Mouse (Mus musculus) C2C12 (cell line): ENCODE measurements around the gene Psma5. TPM values are rescaled to one million over a fixed set of nuclear protein-coding genes. Genes with fewer than 3 reads are reported as not detected.

Experiments used
- H3K27me3 ChIP-seq: one replicate; pipeline ENCODE4 v1.6.1; 2011; ENCODE audit not compliant: control insufficient read depth, insufficient read depth, insufficient read length
- H3K36me3 ChIP-seq: one replicate; pipeline ENCODE4 v1.6.1; 2011; ENCODE audit not compliant: control insufficient read depth, insufficient read depth
- H3K4me3 ChIP-seq: one replicate; pipeline ENCODE4 v1.5.1; 2011; ENCODE audit warnings: mild to moderate bottlenecking, control low read depth; ENCODE audit not compliant: poor library complexity, insufficient read depth, severe bottlenecking
- H3K79me2 ChIP-seq: one replicate; pipeline ENCODE4 v1.6.1; 2011; ENCODE audit not compliant: control insufficient read depth, insufficient read depth
- H3K79me3 ChIP-seq: one replicate; pipeline ENCODE4 v1.6.1; 2011; ENCODE audit warnings: low read depth, control low read depth
- H3ac ChIP-seq: one replicate; pipeline ENCODE3; 2011; ENCODE audit warnings: low read depth; ENCODE audit not compliant: control insufficient read depth, insufficient read length
- CEBPB ChIP-seq: IDR thresholded peaks from one replicate; pipeline ENCODE4 v1.6.1; 2011; ENCODE audit warnings: low read depth, mild to moderate bottlenecking, control low read depth, moderate library complexity
- CTCF ChIP-seq: IDR thresholded peaks from one replicate; pipeline ENCODE4 v1.5.1; 2011; ENCODE audit not compliant: control insufficient read depth, insufficient read depth, insufficient read length
- FOSL1 ChIP-seq: IDR thresholded peaks from one replicate; pipeline ENCODE4 v1.8.0; 2011; ENCODE audit warnings: mild to moderate bottlenecking, low read length; ENCODE audit not compliant: poor library complexity, insufficient read depth, severe bottlenecking
- MAX ChIP-seq: IDR thresholded peaks from one replicate; pipeline ENCODE4 v1.6.1; 2011; ENCODE audit warnings: mild to moderate bottlenecking, control low read depth
- MYOD1 ChIP-seq: IDR thresholded peaks from one replicate; pipeline ENCODE4 v1.6.1; 2011; ENCODE audit warnings: low read depth; ENCODE audit not compliant: control insufficient read depth, insufficient read length
- MYOG ChIP-seq: IDR thresholded peaks from one replicate; pipeline ENCODE4 v1.6.1; 2011; ENCODE audit not compliant: control insufficient read depth, insufficient read length; ENCODE audit errors: extremely low read depth
- USF1 ChIP-seq: IDR thresholded peaks from one replicate; pipeline ENCODE4 v1.6.1; 2011; ENCODE audit warnings: low read depth, mild to moderate bottlenecking, control low read depth, moderate library complexity
- polyA plus RNA-seq: library from polyadenylated mRNA; unstranded; fragments of >200 nt; fragmentation: generic; extraction: Trizol; gene quantifications from one replicate; pipeline ENCODE4 v1.2.1, GENCODE M21; 2012; ENCODE audit warnings: missing spikeins

Psma5 gene
- polyA plus RNA-seq, 1 experiment, result 289 TPM

DNA sequence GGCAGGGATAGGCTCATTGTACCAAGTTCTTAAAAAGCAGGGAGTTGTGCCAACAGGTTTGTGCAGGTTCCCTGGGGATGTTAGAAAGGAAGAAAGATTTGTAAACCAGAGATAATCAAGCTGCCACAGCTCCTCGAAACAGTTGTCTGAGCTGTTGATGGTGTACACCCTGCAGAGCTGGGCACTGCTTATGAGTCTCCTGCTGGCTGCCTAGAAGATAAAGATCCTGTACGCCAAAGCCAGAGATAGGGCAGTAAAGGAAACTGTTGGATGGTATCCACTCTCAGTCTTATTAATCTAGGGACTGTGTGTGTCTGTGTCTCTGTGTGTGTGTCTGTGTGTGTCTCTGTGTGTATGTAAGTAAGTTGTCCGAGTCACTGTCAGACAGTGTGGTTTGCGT lies 64.9 kb downstream of the Psma5 start:
- H3K4me3 ChIP-seq, result no peak overlapping the region
- no peak overlapping the region for H3ac ChIP-seq
- H3K79me3 ChIP-seq, result no peaks in the 10 kb centered on the region
- TF ChIP-seq FOSL1 (no peak), CEBPB (no peak)
- no peaks in the 10 kb centered on the region for H3K27me3 ChIP-seq
- no peaks in the 10 kb centered on the region for H3K79me2 ChIP-seq
- no peaks in the 10 kb centered on the region for H3K36me3 ChIP-seq

DNA sequence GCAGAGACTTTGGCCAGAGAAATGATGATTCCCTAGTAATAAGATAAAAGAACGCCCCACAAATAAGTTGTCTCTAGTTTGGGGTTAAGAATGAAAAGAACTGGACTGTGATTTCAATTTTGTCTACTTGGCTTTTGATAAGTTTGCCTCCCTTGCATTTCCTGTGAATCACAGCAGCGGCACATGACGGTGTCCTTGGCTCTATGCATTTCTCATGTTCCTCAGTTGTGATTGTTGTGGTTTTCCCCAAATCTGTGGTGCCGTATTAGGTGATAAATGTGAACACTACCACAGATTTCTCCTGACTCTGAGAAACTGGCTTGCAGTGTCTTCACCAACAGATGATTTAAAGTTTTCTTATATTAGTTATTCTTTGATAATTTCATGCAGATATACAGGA lies 65.4 kb downstream of the Psma5 start:
- H3K4me3 ChIP-seq, result no peak overlapping the region
- H3K79me3 ChIP-seq, result no peaks in the 10 kb centered on the region
- H3K79me2 ChIP-seq, result no peaks in the 10 kb centered on the region
- no peak for TF ChIP-seq FOSL1
- no peak for TF ChIP-seq MYOD1
- no peak for TF ChIP-seq MYOG
- TF ChIP-seq MAX, result no peak
- TF ChIP-seq USF1, result no peak
- no peak for TF ChIP-seq CTCF
- TF ChIP-seq CEBPB, result no peak
- H3K27me3 ChIP-seq, result peaks cover under 1% of the 10 kb centered on the region
- no peaks in the 10 kb centered on the region for H3K36me3 ChIP-seq
- H3ac ChIP-seq, result no peak overlapping the region

DNA sequence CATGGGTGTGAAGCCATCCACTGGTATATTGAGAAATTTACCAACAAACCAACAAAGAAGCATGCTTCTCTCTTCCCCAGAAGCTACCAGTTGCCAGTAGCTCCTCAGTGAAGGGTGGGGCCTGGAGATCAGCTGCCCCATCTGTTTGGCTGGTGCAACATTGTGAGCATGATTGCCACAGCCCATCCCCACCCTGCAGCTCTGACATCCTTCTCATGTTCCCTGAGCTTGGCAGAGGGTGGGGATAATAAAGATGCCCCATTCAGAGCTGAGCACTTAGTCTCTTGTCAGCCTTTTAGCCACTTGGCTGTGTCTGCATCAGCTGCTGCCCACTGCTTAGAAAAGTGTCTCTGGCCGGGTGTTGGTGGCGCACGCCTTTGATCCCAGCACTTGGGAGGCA lies 66.2 kb downstream of the Psma5 start:
- no peak overlapping the region for H3K4me3 ChIP-seq
- peaks cover 7% of the 10 kb centered on the region for H3K27me3 ChIP-seq
- no peaks in the 10 kb centered on the region for H3K79me2 ChIP-seq
- no peak overlapping the region for H3ac ChIP-seq
- no peak for TF ChIP-seq MYOG
- no peak for TF ChIP-seq CTCF
- TF ChIP-seq CEBPB, result no peak
- TF ChIP-seq MYOD1, result no peak
- TF ChIP-seq FOSL1, result no peak
- TF ChIP-seq USF1, result no peak
- TF ChIP-seq MAX, result no peak
- H3K36me3 ChIP-seq, result no peaks in the 10 kb centered on the region
- no peaks in the 10 kb centered on the region for H3K79me3 ChIP-seq

DNA sequence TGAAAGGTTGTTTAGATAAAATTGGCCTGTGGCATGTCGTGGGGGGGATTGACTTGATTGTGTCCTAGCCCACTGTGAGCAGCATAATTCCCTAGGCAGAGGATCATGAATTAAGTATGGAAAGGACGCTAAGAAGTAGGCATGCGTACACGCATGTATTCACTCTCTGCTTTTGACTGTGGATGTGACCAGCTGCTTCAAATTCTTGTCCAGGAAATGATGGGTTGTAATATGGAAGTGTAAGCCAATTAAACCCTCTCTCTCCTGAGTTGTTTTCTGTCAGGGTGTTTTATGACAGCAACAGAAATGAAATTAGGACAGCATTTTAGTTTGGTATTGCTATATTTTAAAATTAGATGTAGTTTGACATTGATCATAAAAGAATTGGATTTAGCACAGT lies 68.1 kb downstream of the Psma5 start:
- Histone ChIP-seq H3K79me3 (no peaks in the 10 kb centered on the region), H3ac (no peak overlapping the region), H3K4me3 (no peak overlapping the region), H3K27me3 (peaks cover 7% of the 10 kb centered on the region), H3K36me3 (no peaks in the 10 kb centered on the region), H3K79me2 (no peaks in the 10 kb centered on the region)
- no peak for TF ChIP-seq MYOD1
- TF ChIP-seq MYOG, result no peak
- TF ChIP-seq FOSL1, result no peak
- no peak for TF ChIP-seq MAX
- TF ChIP-seq USF1, result no peak
- no peak for TF ChIP-seq CTCF
- TF ChIP-seq CEBPB, result no peak

DNA sequence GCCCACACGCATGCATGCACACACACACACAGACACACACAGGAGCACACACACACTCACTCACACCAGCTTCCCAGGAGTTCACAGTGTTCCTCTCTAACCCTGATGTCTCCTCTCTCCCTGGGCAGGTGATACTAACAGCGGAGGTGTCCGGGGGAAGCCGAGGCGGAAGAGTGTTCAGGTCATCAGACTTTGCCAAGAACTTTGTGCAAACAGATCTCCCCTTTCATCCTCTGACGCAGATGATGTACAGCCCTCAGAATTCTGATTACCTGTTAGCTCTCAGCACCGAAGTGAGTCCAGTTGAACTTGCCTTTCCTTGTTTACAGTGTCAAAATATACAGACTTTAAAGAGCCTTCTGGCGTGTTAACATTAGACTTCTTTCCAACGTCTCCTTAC lies 68.8 kb downstream of the Psma5 start:
- Histone ChIP-seq H3K4me3 (no peak overlapping the region), H3K36me3 (no peaks in the 10 kb centered on the region), H3ac (no peak overlapping the region), H3K79me2 (no peaks in the 10 kb centered on the region), H3K27me3 (peaks cover 7% of the 10 kb centered on the region), H3K79me3 (no peaks in the 10 kb centered on the region)
- TF ChIP-seq FOSL1, result no peak
- no peak for TF ChIP-seq MYOG
- no peak for TF ChIP-seq CTCF
- TF ChIP-seq MAX, result no peak
- no peak for TF ChIP-seq MYOD1
- TF ChIP-seq USF1, result no peak
- no peak for TF ChIP-seq CEBPB

DNA sequence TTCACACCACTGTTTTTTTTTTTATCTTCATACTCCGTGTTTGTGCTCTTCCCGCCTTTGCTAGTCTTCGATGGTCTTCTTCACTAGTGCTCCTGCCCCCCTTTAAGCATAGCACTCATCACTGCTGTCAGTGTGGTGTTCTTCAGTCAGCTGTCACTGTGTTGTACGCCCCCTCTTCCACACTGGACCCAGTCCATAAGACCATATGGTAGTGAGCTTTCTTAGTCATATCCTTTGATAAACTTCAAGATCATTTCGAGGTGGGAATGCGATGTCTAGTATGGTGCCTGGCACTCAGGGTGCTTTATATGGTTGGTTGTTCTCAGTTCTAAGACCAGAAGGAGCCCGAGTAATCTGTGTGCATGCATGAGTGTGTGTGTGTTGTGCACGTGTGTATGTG lies 70.5 kb downstream of the Psma5 start:
- Histone ChIP-seq H3K4me3 (no peak overlapping the region), H3ac (no peak overlapping the region), H3K79me2 (no peaks in the 10 kb centered on the region), H3K27me3 (peaks cover 16% of the 10 kb centered on the region), H3K36me3 (no peaks in the 10 kb centered on the region), H3K79me3 (no peaks in the 10 kb centered on the region)
- no peak for TF ChIP-seq USF1
- no peak for TF ChIP-seq MYOD1
- TF ChIP-seq FOSL1, result no peak
- TF ChIP-seq MAX, result no peak
- TF ChIP-seq CEBPB, result no peak
- no peak for TF ChIP-seq MYOG
- no peak for TF ChIP-seq CTCF
